Mouse (Mus musculus): ENCODE measurements around the gene Hist1h3i.

- TF ChIP-seq POLR2A (IDR thresholded peaks at IDR 0.05; ENCODE audit: low read depth, low read length) (no peak), CTCF (IDR thresholded peaks at IDR 0.05; ENCODE audit: borderline replicate concordance, insufficient read depth, low read length) (no peak)
Measured at GRCm38 (mm10) chr13:21790601-21791283, 7.6 kb upstream of the Hist1h3i start.
